Mouse (Mus musculus) embryo, embryonic 10.5 days (tissue): Measurements from ENCODE around the gene Amph.
"Not testable (repeated sequence)": the region's sequence is repeated elsewhere in the genome, so short reads cannot be mapped to it uniquely, and the experiment has no call there.

Experiments used
- DNase-seq: peaks from one replicate; pipeline ENCODE4 v3.0.0-alpha.2; 2015; ENCODE audit warnings: low spot score

Gene Amph

GRCm38 (mm10) chr13:18948171-18949028, at the start of gene Amph:
TSS of gene Amph (plus strand) at chr13:18948205.
- DNase-seq, result peak; percentile 88

GRCm38 (mm10) chr13:18903623-18904022, 44.4 kb upstream of the Amph start:
- no peak for DNase-seq

- DNase-seq, result no peak
Measured at GRCm38 (mm10) chr13:18914774-18915173, 33.2 kb upstream of the Amph start.

GRCm38 (mm10) chr13:18933191-18933590, 14.8 kb upstream of the Amph start:
- not testable (repeated sequence) for DNase-seq

- no peak for DNase-seq
Measured at GRCm38 (mm10) chr13:18947686-18948085, 319 bp upstream of the Amph start.

- DNase-seq, result no peak
Measured at GRCm38 (mm10) chr13:18949029-18949350, 985 bp downstream of the Amph start.

GRCm38 (mm10) chr13:18949626-18950200, 1.7 kb downstream of the Amph start:
- no peak for DNase-seq

GRCm38 (mm10) chr13:18953575-18953974, 5.6 kb downstream of the Amph start:
- DNase-seq, result peak; percentile 16

GRCm38 (mm10) chr13:18956065-18956913, 8.3 kb downstream of the Amph start:
- DNase-seq, result no peak

GRCm38 (mm10) chr13:18957028-18957427, 9.0 kb downstream of the Amph start:
- DNase-seq, result no peak

- DNase-seq, result no peak
Measured at GRCm38 (mm10) chr13:18972571-18972970, 24.6 kb downstream of the Amph start.

- DNase-seq, result no peak
Measured at GRCm38 (mm10) chr13:18974351-18974750, 26.3 kb downstream of the Amph start.

GRCm38 (mm10) chr13:18987266-18987665, 39.3 kb downstream of the Amph start:
- no peak for DNase-seq

- DNase-seq, result no peak
Measured at GRCm38 (mm10) chr13:18988323-18988722, 40.3 kb downstream of the Amph start.

- peak; percentile 38 for DNase-seq
Measured at GRCm38 (mm10) chr13:18989185-18989714, 41.2 kb downstream of the Amph start.

GRCm38 (mm10) chr13:19002502-19002901, 54.5 kb downstream of the Amph start:
- DNase-seq, result no peak

GRCm38 (mm10) chr13:19004406-19004805, 56.4 kb downstream of the Amph start:
- no peak for DNase-seq

GRCm38 (mm10) chr13:19008440-19008839, 60.4 kb downstream of the Amph start:
- DNase-seq, result no peak

- no peak for DNase-seq
Measured at GRCm38 (mm10) chr13:19014825-19015375, 66.9 kb downstream of the Amph start.

- DNase-seq, result no peak
Measured at GRCm38 (mm10) chr13:19021529-19021928, 73.5 kb downstream of the Amph start.

GRCm38 (mm10) chr13:19022310-19022709, 74.3 kb downstream of the Amph start:
- no peak for DNase-seq

- DNase-seq, result no peak
Measured at GRCm38 (mm10) chr13:19025091-19025688, 77.2 kb downstream of the Amph start.
